Mouse (Mus musculus) right cerebral cortex, postnatal 10 days (tissue): Measurements from ENCODE around the gene Prmt1.

Experiments
- DNase-seq, 2 experiments: peaks; one replicate each; pipeline ENCODE4 v3.0.0; 2021; ENCODE audit warnings: low spot score in 2 of 2

Prmt1 gene

DNA sequence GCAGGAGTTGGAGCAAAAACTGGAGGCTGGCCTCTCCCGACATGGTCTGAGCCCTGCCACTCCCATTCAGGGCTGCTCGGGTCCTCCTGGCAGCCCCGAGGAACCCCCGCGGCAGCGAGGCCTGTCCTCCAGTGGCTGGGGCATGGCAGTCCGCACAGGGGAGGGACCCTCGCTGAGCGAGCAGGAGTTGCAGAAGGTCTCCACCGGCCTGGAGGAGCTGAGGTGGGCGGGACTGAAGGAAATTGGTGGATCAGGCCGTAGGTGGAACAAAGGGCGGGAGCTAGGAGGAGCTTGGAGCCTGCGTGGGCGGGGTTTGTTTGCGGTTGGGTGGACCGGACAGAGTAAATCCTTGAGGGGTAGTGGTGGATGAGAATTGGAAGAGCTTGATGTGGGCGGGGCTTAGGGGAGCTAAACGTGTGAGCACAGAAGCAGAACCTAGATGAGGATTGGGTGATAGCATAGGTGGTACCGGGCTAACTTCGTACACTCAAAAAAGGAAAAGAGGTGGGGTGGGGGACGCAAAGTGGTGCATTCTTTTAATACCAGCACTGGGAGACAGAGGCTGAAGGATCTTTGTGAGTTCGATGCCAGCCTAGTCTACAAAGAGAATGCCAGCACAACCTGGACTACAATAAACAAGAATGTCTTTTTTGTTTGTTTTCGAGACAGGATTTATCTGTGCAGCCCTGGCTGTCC is 33.6 kb downstream of the Prmt1 start:
- peak; percentile 92 for DNase-seq

- peak; percentile 28 to 32 for DNase-seq
Observed at GRCm38 (mm10) chr7:44951960-44952359, 34.4 kb downstream of the Prmt1 start.

GRCm38 (mm10) chr7:44949922-44950321 is 36.4 kb downstream of the Prmt1 start:
- peak; percentile 22 to 27 for DNase-seq

DNA sequence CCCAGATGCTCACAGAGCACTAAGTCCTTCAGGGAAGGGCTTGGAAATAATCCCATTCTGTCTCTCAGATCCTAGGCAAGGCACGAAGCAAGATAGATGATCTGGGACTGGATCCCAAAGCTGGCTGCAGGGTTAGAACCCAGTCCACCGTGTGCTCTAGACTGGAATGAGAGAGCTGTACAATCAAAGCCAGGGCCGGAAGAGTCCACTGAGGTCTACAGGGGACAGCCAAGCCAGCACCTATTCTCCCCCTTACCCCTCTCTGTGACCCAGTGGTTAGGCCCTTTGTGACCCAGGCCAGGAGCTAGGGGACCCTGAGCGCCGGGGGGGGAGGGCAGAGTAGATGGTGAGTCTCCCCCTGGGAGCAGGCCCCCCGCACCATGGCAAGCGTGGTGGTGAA is 43.5 kb downstream of the Prmt1 start, which contains the start of gene Tsks:
Tsks (plus strand) TSS at position 301 of the 400 bp plus-strand sequence.
- DNase-seq, result no peak

GRCm38 (mm10) chr7:44938680-44939079 is 47.7 kb downstream of the Prmt1 start:
- DNase-seq, result no peak

- DNase-seq, result peak; percentile 100
Observed at GRCm38 (mm10) chr7:44929204-44930151, 56.9 kb downstream of the Prmt1 start, which contains the start of gene Ap2a1. Gene Ap2a1, minus strand, starts transcription at chr7:44929496.

- DNase-seq, result no peak
Observed at GRCm38 (mm10) chr7:44928570-44928969, 57.8 kb downstream of the Prmt1 start.
